Mouse (Mus musculus) CH12.LX (cell line): ENCODE results near the gene Rgmb. TPM values are rescaled to one million over a fixed set of nuclear protein-coding genes. Genes with fewer than 3 reads are reported as not detected.

Source experiments
- DNase-seq: peaks from one replicate; pipeline ENCODE4 v3.0.0-alpha.2; 2013; ENCODE audit errors: extremely low read depth
- H3K27ac ChIP-seq: 2 replicates; pipeline ENCODE4 v1.5.1; 2012; ENCODE audit warnings: low read depth, mild to moderate bottlenecking, control low read depth, moderate library complexity; ENCODE audit not compliant: insufficient read depth
- H3K27me3 ChIP-seq: replicated peaks from 2 replicates; pipeline ENCODE3; 2012; ENCODE audit warnings: inconsistent platforms
- H3K36me3 ChIP-seq, 2 experiments: replicated peaks in 1 of 2; 2 replicates each; pipeline versions ENCODE3 to v1.6.1; 2012; ENCODE audit warnings: inconsistent platforms in 1 of 2, low read length in 1 of 2, mild to moderate bottlenecking in 1 of 2, mixed read lengths in 1 of 2, moderate library complexity in 1 of 2; ENCODE audit not compliant: control insufficient read depth in 1 of 2, insufficient read depth in 1 of 2
- H3K4me1 ChIP-seq, 2 experiments: 2 replicates each; pipeline ENCODE4 v1.6.1; 2012; ENCODE audit warnings: inconsistent platforms in 1 of 2, moderate library complexity in 1 of 2; ENCODE audit not compliant: insufficient read depth in 2 of 2, control insufficient read depth in 1 of 2
- H3K4me2 ChIP-seq: 2 replicates; pipeline ENCODE4 v1.6.1; 2012; ENCODE audit warnings: low read depth, mild to moderate bottlenecking, control low read depth; ENCODE audit not compliant: poor library complexity, insufficient read depth, severe bottlenecking
- H3K4me3 ChIP-seq, 3 experiments: fragments of 150-350 bp in 1 of 3; sonication (generic) in 1 of 3; replicated peaks in 1 of 3; 2 replicates each; pipeline versions ENCODE3 to v1.5.1; 2011 to 2012; ENCODE audit warnings: low read depth in 2 of 3, low read length in 2 of 3, mild to moderate bottlenecking in 2 of 3, moderate library complexity in 2 of 3, control low read depth in 1 of 3, improper control_type of control experiment in 1 of 3, inconsistent platforms in 1 of 3, mixed read lengths in 1 of 3; ENCODE audit not compliant: poor library complexity in 1 of 3
- H3K79me2 ChIP-seq: replicated peaks from 2 replicates; pipeline ENCODE4 v1.6.1; 2012; ENCODE audit warnings: mild to moderate bottlenecking, moderate library complexity; ENCODE audit not compliant: control insufficient read depth, poor library complexity, insufficient read depth, severe bottlenecking; ENCODE audit errors: extremely low read depth
- H3K9ac ChIP-seq: 2 replicates; pipeline ENCODE4 v1.6.1; 2012; ENCODE audit warnings: low read depth, mild to moderate bottlenecking, control low read depth, moderate library complexity; ENCODE audit not compliant: insufficient read depth
- H3K9me3 ChIP-seq: replicated peaks from 2 replicates; pipeline ENCODE3; 2012; ENCODE audit warnings: low read length, inconsistent platforms, mixed read lengths
- BHLHE40 ChIP-seq: IDR thresholded peaks from 2 replicates; pipeline ENCODE4 v1.6.1; 2011; ENCODE audit warnings: mild to moderate bottlenecking, low read depth, low read length, improper control_type of control experiment
- CTCF ChIP-seq, 2 experiments: IDR thresholded peaks in 1 of 2; conservative IDR thresholded peaks in 1 of 2; 2 replicates each; pipeline ENCODE4 v1.5.1; 2011 to 2012; ENCODE audit warnings: low read depth in 2 of 2, low read length in 2 of 2, improper control_type of control experiment in 1 of 2, inconsistent platforms in 1 of 2, mild to moderate bottlenecking in 1 of 2, moderate library complexity in 1 of 2
- E2F4 ChIP-seq: IDR thresholded peaks from 2 replicates; pipeline ENCODE4 v1.6.1; 2011; ENCODE audit warnings: low read depth, low read length, improper control_type of control experiment; ENCODE audit not compliant: insufficient replicate concordance
- HCFC1 ChIP-seq: IDR thresholded peaks from 2 replicates; pipeline ENCODE4 v1.6.1; 2012; ENCODE audit warnings: low read depth, mild to moderate bottlenecking, inconsistent platforms, low read length, improper control_type of control experiment
- IRF4 ChIP-seq: IDR thresholded peaks from 2 replicates; pipeline ENCODE4 v1.6.1; 2014; ENCODE audit warnings: low read depth, mild to moderate bottlenecking, inconsistent platforms, low read length, improper control_type of control experiment
- JUND ChIP-seq: conservative IDR thresholded peaks from 2 replicates; pipeline ENCODE4 v1.6.1; 2011; ENCODE audit warnings: low read depth, low read length, improper control_type of control experiment
- KAT2A ChIP-seq: IDR thresholded peaks from 2 replicates; pipeline ENCODE4 v1.6.1; 2012; ENCODE audit warnings: low read length, improper control_type of control experiment, inconsistent platforms; ENCODE audit not compliant: insufficient replicate concordance
- MAFK ChIP-seq: IDR thresholded peaks from 2 replicates; pipeline ENCODE4 v1.6.1; 2011; ENCODE audit warnings: low read length, improper control_type of control experiment; ENCODE audit not compliant: insufficient replicate concordance
- MAX ChIP-seq: IDR thresholded peaks from 2 replicates; pipeline ENCODE4 v1.6.1; 2011; ENCODE audit warnings: low read length, improper control_type of control experiment
- MAZ ChIP-seq: IDR thresholded peaks from 2 replicates; pipeline ENCODE4 v1.6.1; 2012; ENCODE audit warnings: low read depth, mild to moderate bottlenecking, inconsistent platforms, low read length, improper control_type of control experiment, moderate library complexity
- MEF2A ChIP-seq: IDR thresholded peaks from 2 replicates; pipeline ENCODE4 v1.6.1; 2014; ENCODE audit warnings: low read depth, mild to moderate bottlenecking, inconsistent platforms, low read length, improper control_type of control experiment, borderline replicate concordance
- NRF1 ChIP-seq: IDR thresholded peaks from 2 replicates; pipeline ENCODE4 v1.6.1; 2014; ENCODE audit warnings: low read depth, mild to moderate bottlenecking, inconsistent platforms, low read length, improper control_type of control experiment, moderate library complexity
- POLR2A ChIP-seq: IDR thresholded peaks from 2 replicates; pipeline ENCODE4 v1.6.1; 2011; ENCODE audit warnings: low read depth, mild to moderate bottlenecking, improper control_type of control experiment, low read length
- POLR2AphosphoS2 ChIP-seq: IDR thresholded peaks from 2 replicates; pipeline ENCODE4 v1.6.1; 2011; ENCODE audit warnings: low read depth, low read length, improper control_type of control experiment
- RAD21 ChIP-seq: IDR thresholded peaks from 2 replicates; pipeline ENCODE4 v1.6.1; 2011; ENCODE audit warnings: low read depth, mild to moderate bottlenecking, low read length, improper control_type of control experiment, moderate library complexity
- RCOR1 ChIP-seq: conservative IDR thresholded peaks from 2 replicates; pipeline ENCODE4 v1.6.1; 2012; ENCODE audit warnings: low read depth, mild to moderate bottlenecking, inconsistent platforms, low read length, improper control_type of control experiment
- SIN3A ChIP-seq: IDR thresholded peaks from 2 replicates; pipeline ENCODE4 v1.6.1; 2012; ENCODE audit warnings: low read length, improper control_type of control experiment, inconsistent platforms
- UBTF ChIP-seq: IDR thresholded peaks from 2 replicates; pipeline ENCODE4 v1.6.1; 2012; ENCODE audit warnings: low read depth, mild to moderate bottlenecking, inconsistent platforms, low read length, improper control_type of control experiment, moderate library complexity
- ZMIZ1 ChIP-seq: IDR thresholded peaks from 2 replicates; pipeline ENCODE4 v1.6.1; 2012; ENCODE audit warnings: low read depth, mild to moderate bottlenecking, inconsistent platforms, low read length, improper control_type of control experiment
- dilution Hi-C: fragments of 300-500 bp; cut with MboI; formaldehyde crosslinking; loops from 2 replicates; pipeline ENCODE4 v1.14.3; 2020; ENCODE audit warnings: low sequenced_read_pairs; ENCODE audit not compliant: extremely low pct_unique_long_range_greater_than_20kb, extremely low pct_ligation_motif_present
- in situ Hi-C: fragments of 300-500 bp; cut with MboI; formaldehyde crosslinking; loops from 3 replicates; pipeline ENCODE4 v1.14.3; 2019; ENCODE audit warnings: low sequenced_read_pairs, low pct_ligation_motif_present, low pct_unique_long_range_greater_than_20kb, mixed read lengths
- polyA plus RNA-seq: library from polyadenylated mRNA; unstranded; fragments of >175 nt; gene quantifications from 2 replicates; pipeline ENCODE4 v1.2.1, GENCODE M21; 2012; ENCODE audit warnings: low read depth; ENCODE audit not compliant: insufficient read length
- total RNA-seq, 2 experiments: library from RNA; depleted of rRNA; stranded (reverse); fragments of 300-350 nt in 1 of 2; fragments of >200 nt in 1 of 2; gene quantifications; 2 replicates each; pipeline ENCODE4 v1.2.3; 2012 to 2014

The Rgmb gene
- total and polyA plus RNA-seq, 3 experiments: 2.3 to 2.6 (median 2.3) TPM

GRCm38 (mm10) chr17:15815312-15816018 is 15.4 kb downstream of the Rgmb start:
- in situ Hi-C loops (loop anchor here (25.0 kb wide), 1 partner anchor 1097 kb away; no protein-coding TSS in a partner anchor), dilution Hi-C loops (no loop called here)
- no peak overlapping the region for H3K4me3 ChIP-seq
- no peak for TF ChIP-seq CTCF (conservative IDR thresholded peaks at IDR 0.05 in 1 of 2, IDR thresholded peaks at IDR 0.05 in 1 of 2; ENCODE audit: low read depth in 2 of 2, low read length in 2 of 2)
- TF ChIP-seq MAFK: no peak
- no peak for TF ChIP-seq NRF1
- TF ChIP-seq E2F4: no peak
- TF ChIP-seq RAD21: no peak
- TF ChIP-seq KAT2A: no peak
- H3K27ac ChIP-seq: no peak overlapping the region
- peaks cover 4 to 66% of the 10 kb centered on the region in 2 experiments for H3K4me1 ChIP-seq
- peaks cover 17% of the 10 kb centered on the region for H3K79me2 ChIP-seq
- H3K9me3 ChIP-seq: no peaks in the 10 kb centered on the region
- no peaks in the 10 kb centered on the region for H3K27me3 ChIP-seq
- DNase-seq: no peak
- no peak overlapping the region for H3K4me2 ChIP-seq
- peaks cover under 1 to 49% of the 10 kb centered on the region in 2 experiments for H3K36me3 ChIP-seq
- H3K9ac ChIP-seq: no peak overlapping the region

GRCm38 (mm10) chr17:15813658-15814212 is 17.1 kb downstream of the Rgmb start:
- no peak for TF ChIP-seq MEF2A
- no peak for TF ChIP-seq POLR2A
- no peak for TF ChIP-seq MAZ
- TF ChIP-seq POLR2AphosphoS2: no peak
- TF ChIP-seq CTCF (conservative IDR thresholded peaks at IDR 0.05 in 1 of 2, IDR thresholded peaks at IDR 0.05 in 1 of 2; ENCODE audit: low read depth in 2 of 2, low read length in 2 of 2): no peak
- TF ChIP-seq SIN3A: no peak
- TF ChIP-seq MAFK: no peak
- no peak for TF ChIP-seq KAT2A
- TF ChIP-seq IRF4: no peak
- no peak for TF ChIP-seq MAX
- no peak for TF ChIP-seq UBTF
- TF ChIP-seq NRF1: no peak
- TF ChIP-seq JUND: no peak
- TF ChIP-seq ZMIZ1: no peak
- TF ChIP-seq RAD21: no peak
- TF ChIP-seq HCFC1: no peak
- TF ChIP-seq BHLHE40: no peak
- no peak for TF ChIP-seq E2F4
- TF ChIP-seq RCOR1: no peak
- TF ChIP-seq, all 38 proteins: peak for 0
- DNase-seq: no peak
- peaks cover 4 to 69% of the 10 kb centered on the region in 2 experiments for H3K4me1 ChIP-seq
- no peaks in the 10 kb centered on the region for H3K27me3 ChIP-seq
- H3K4me2 ChIP-seq: no peak overlapping the region
- no peak overlapping the region for H3K4me3 ChIP-seq
- peaks cover 12% of the 10 kb centered on the region; the same call in 1 of the 2 replicates for H3K79me2 ChIP-seq
- H3K36me3 ChIP-seq: peaks cover 0 to 37% of the 10 kb centered on the region in 2 experiments
- no peak overlapping the region for H3K9ac ChIP-seq
- dilution Hi-C loops: no loop called here
- in situ Hi-C loops: loop anchor here (25.0 kb wide), 1 partner anchor 1099 kb away; no protein-coding TSS in a partner anchor
- no peak overlapping the region for H3K27ac ChIP-seq
- H3K9me3 ChIP-seq: no peaks in the 10 kb centered on the region
